Mouse (Mus musculus) monocyte, adult 2 months (primary cell): ENCODE data around the gene Mtg2.

Experiments
- DNase-seq, 2 experiments: peaks; one replicate each; pipeline ENCODE4 v3.0.0; 2022; ENCODE audit warnings: low spot score in 2 of 2, low read depth in 1 of 2

Gene Mtg2

GRCm38 (mm10) chr2:180051986-180052733 is 18.2 kb upstream of the Mtg2 start:
- DNase-seq: no peak

DNA sequence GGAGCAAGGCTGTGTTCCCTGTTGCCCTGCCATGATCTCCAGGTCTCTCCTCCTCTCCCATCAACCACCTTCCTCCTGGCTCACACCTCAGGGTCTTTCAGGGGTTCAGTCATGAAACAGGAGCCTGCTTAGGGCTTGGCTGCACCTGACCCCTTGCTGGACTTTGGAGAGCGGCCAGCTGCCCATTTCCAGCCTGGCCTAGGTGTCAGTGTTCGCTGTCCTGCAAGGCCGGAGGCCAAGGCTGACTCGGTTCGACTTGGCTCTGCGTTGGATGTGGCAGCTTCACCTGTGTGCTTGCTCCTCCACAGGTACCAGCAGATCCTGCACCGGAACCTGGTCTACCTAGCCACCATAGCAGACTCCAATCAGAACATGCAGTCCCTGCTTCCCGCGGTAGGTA is 17.4 kb upstream of the Mtg2 start:
- DNase-seq: no peak

- no peak for DNase-seq
Observed at GRCm38 (mm10) chr2:180063338-180064131, 6.9 kb upstream of the Mtg2 start.

GRCm38 (mm10) chr2:180069770-180070480 is 463 bp upstream of the Mtg2 start:
- DNase-seq: no peak

DNA sequence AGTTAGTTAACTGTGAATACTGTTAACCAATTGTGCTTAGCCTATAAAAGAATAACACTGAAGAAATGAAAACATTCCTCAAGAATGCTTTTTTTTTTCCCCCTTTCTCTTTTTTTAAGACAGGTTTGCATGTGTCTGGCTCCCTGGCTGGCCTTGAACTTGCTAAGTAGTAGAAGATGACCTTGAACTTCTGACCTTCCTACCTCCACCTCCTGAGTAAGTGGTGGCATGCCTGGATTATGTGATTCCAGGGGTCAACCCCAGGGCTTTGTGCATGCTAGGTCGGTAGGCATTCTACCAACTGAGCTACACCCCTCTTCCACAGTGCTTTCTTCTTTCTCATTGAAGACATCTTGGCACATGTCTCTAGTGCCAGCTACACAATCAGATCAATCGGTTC is 1.3 kb downstream of the Mtg2 start:
- DNase-seq: no peak

DNA sequence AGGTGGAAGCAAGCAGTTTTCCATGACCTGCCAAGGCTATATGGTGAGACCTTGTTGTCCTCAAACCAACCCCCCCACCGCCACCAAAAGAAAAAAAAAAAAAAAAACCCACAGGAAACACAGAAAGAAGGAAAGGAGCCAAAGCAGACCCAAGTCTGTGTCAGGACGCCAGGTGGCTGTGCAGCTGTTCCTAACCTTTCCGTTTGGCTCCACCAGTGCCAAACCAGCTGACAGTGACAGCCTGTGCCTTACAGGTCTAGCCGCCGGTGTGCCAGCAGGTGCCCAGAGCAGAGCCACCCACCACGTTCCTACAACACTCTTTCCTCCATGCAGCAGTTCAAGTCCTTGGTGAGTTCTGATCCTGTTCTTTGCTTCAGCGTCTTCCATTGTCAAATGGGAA is 2.5 kb downstream of the Mtg2 start:
- no peak for DNase-seq

DNA sequence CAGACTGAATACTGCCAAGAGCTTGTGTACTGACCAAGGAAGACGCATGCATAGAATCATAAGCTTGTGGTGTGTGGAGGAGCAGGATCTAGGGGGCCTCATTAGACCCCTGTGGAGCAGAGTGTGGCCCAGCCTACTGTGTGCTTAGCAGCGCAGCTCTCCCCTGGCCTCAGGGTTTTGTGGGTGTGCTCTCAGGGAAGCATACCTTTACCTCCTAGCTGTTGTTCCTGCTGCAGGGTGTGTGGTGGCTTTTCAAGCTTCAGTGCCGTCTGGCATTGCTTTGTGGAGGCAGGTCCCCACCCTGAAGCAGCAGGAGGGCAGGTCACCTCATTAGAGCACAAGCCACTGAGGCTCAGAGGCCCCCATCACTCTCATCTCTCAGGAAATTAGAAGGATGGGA is 7.2 kb downstream of the Mtg2 start:
- DNase-seq: no peak

DNA sequence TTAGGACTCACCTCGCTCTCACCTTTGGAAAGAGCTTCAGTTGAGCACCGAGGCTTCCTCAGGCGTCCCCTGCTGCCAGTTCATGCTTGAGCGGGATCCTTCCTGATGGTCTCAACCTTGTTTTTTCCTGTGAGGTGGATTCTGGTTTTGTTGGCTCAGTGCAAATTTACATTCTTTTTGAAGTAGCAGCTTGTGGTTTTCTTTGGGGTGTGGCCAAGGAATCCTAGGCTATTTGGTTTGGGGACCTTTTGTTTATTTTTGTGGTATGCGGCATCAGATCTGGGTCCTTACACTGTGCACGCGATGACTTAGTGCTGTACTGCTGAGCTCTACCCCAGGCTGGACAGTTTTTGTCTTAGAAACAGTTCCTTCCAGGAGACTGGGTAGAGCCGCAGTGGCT is 10.3 kb downstream of the Mtg2 start:
- DNase-seq: no peak

DNA sequence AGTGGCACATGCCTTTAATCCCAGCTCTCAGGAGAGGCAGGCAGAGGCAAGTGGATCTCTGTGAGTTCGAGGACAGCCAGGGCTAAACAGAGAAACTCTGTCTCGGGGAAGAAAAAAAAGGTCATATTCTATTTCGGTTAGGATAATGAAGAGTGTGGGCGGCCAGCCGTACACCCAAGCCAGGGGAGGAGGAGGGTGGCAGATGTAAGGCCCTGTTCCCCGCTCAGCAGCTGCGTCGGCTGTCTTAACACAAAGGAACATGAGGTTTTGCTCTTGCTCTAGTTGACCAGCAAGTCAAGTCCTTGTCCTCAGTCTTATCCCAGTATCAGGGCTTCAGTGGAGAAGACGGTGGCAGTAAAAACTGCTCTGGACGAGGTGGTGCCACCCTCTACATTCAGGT is 12.7 kb downstream of the Mtg2 start:
- DNase-seq: no peak

DNA sequence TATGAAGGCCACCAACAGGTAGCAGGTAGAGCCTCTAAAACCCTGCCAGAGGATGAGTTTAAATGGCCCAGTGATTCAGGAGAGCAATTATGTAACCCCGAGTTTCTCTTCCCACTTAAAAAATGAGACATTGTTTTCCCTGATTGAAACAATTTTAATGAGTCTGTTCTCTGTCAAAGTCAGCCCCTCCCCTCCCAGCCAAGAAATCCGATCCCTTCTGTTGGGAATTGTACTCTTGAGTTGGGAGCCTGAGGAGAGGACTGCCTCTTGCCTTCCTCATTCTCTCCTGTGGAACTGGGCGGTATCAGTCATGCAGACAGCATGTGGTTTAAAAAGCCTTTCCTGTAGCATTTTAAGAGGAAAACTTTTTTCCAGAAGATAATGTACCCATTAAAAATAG is 14.2 kb downstream of the Mtg2 start:
- no peak for DNase-seq

GRCm38 (mm10) chr2:180085926-180086636 is 15.7 kb downstream of the Mtg2 start:
- no peak for DNase-seq

DNA sequence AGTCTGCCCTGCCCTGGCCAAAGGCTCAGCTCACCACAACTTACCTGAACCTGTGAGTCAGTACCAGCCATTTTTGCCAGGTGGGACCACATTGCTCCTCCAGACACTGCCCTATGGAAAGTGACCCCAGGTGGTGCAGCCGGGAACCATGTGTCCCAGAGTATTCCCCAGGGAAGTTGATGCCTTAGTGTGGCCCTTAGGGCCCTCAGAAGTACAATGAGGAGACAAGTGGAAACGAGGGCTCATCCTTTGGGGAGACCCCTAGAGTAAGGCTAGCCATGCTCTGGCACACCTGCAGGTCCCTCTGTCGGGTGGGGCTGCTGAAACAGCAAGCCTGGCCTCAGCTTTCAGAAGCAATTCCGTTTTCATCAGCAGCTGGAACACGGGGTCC is 16.2 kb downstream of the Mtg2 start:
- DNase-seq: no peak

DNA sequence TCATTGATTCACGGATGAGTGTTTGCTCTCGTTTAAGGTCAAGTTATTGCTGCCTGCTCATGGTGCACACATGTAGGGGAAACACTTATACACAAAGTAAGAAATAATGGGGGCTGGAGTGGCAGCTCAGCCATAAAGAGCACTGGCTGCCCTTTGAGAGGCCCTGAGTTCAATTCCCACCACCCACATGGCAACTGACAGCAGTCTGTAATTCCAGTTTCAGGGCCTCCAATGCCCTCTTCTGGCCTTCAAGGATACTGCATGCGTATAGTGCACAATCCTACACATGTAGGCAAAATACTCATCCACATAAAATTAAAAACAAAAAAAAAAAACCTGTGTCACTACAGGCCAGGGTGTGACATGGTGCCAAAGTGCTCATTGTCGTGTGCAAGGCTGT is 17.1 kb downstream of the Mtg2 start:
- no peak for DNase-seq

DNA sequence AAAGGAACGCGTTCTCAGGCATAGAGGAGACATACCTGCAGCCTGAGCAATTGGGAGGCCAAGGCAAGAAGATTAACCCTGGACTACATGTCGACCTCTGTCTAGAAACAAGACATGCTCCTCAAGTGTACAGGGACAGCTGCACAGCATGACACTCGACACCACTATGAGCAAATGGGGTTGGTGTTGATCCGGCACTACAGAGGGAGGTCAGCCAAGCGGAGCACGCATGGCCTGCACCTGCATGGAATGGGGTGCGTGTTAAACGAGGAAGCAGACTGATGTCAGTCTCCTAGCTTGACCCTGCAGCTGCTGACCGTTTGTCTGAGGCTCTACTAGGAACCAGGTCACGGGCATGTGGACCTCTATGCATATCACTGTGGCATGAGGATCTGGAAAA is 19.9 kb downstream of the Mtg2 start:
- no peak for DNase-seq

- DNase-seq: no peak
Observed at GRCm38 (mm10) chr2:180095711-180096110, 25.3 kb downstream of the Mtg2 start.

GRCm38 (mm10) chr2:180097585-180097984 is 27.2 kb downstream of the Mtg2 start:
- DNase-seq: no peak

DNA sequence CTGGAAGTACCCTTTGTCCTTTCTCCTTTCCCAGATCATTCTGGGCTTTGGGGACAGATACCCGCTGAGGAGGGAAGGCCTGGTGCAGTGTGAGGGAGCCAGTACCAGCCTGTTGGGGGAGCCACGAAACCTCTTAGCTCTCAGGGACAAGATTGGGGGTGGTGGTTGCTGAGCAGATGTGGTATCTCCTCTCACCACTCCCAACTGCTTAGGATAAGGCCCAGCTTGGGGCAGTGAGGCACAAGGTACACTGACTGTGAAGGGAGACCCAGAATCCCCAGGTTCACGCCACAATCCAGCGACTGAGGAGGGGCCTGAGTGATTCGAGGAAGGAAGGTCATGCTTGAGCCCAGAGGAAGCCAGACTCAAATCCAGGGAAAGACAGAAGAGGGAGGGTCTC is 27.8 kb downstream of the Mtg2 start:
- DNase-seq: no peak

DNA sequence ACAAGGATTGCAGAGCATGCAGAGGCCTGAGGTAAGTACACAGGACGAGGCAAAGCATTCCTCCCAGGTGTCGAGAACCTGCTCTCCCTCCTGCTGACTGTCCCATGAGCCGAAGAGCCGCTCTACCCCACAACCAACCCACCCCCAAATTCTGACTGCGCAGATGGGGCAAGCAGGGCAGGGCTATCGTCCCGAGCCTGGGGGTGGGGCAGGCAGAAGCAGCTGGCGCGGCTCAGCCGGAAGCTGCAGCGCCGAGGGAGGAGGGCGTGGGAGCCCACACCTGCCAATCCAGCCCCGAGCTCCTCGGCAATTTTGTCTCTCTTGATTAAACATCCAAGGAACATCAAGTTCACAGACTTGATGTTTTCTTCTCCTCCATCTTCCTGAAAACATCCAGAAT is 29.1 kb downstream of the Mtg2 start:
- no peak for DNase-seq

GRCm38 (mm10) chr2:180103151-180103977 is 33.0 kb downstream of the Mtg2 start:
- DNase-seq: no peak

- DNase-seq: no peak
Observed at GRCm38 (mm10) chr2:180103978-180104658, 33.7 kb downstream of the Mtg2 start, which contains the start of gene Hrh3. TSS of gene Hrh3 (minus strand) at chr2:180104488.
